Mouse (Mus musculus): ENCODE data around the gene C1ql1.
A peak's percentile ranks its signal among the peaks of the same experiment; 100 is the strongest.

Gene C1ql1

GRCm38 (mm10) chr11:102958431-102958830 is 11.9 kb upstream of the C1ql1 start:
- no peak for DNase-seq (ENCODE audit: low spot score in 2 of 2)

DNA sequence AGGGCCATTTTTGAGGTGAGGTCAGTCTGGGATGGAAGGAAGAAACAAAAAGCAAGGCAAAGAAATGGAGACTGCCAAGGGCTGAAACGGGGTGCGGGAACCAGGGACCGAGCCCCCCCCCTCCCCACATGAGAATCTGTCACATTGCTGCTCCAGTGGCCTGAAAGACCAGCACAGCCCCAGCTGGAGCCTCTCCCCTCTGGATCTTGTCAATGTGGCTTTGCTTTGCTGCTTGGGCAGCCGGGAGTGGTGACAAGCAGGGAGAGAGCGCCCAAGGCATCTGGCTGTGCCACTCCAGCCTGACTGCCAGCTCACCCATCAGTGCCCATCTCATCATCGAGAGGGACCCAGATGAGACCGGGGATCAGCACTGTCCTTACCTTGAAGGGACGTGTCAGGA is 11.2 kb upstream of the C1ql1 start:
- no peak for DNase-seq (ENCODE audit: low spot score in 2 of 2)

- DNase-seq (ENCODE audit: low spot score in 2 of 2): no peak
These were observed 10.6 kb upstream of the C1ql1 start for GRCm38 (mm10) chr11:102956962-102957614.

DNA sequence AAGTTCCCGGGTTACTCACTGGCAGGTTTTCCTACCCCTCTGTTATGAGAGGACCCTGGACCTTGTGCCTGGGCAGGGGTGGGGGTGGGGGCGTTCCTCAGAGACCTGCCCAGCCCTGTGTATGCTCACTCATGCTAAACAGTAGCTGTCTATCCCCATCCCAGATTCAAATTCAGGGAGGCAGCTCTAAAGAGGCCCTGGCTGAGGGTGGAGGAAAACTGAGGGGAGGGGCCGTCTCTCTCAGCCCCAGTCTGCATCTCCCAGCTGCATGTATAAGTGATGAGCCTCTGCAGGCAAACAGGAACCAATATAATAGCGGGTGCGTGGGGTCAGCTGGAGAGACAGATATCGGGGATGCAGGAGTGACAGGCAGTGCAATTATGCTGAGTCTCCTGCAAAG is 6.4 kb upstream of the C1ql1 start:
- DNase-seq (ENCODE audit: low spot score in 2 of 2): no peak

- no peak for DNase-seq (ENCODE audit: low spot score in 2 of 2)
These were observed 1.8 kb upstream of the C1ql1 start for GRCm38 (mm10) chr11:102948043-102948961.

GRCm38 (mm10) chr11:102946992-102947343 is 480 bp upstream of the C1ql1 start:
- no peak for DNase-seq (ENCODE audit: low spot score in 2 of 2)

GRCm38 (mm10) chr11:102945306-102946264 is 903 bp downstream of the C1ql1 start:
- no peak for DNase-seq (ENCODE audit: low spot score in 2 of 2)

GRCm38 (mm10) chr11:102941236-102941635 is 5.3 kb downstream of the C1ql1 start:
- DNase-seq (ENCODE audit: low spot score in 2 of 2): no peak

GRCm38 (mm10) chr11:102939024-102939675 is 7.3 kb downstream of the C1ql1 start:
- no peak for DNase-seq (ENCODE audit: low spot score in 2 of 2)

GRCm38 (mm10) chr11:102937529-102938182 is 8.8 kb downstream of the C1ql1 start:
- no peak for DNase-seq (ENCODE audit: low spot score in 2 of 2)

GRCm38 (mm10) chr11:102936272-102936671 is 10.2 kb downstream of the C1ql1 start:
- no peak for DNase-seq (ENCODE audit: low spot score in 2 of 2)

DNA sequence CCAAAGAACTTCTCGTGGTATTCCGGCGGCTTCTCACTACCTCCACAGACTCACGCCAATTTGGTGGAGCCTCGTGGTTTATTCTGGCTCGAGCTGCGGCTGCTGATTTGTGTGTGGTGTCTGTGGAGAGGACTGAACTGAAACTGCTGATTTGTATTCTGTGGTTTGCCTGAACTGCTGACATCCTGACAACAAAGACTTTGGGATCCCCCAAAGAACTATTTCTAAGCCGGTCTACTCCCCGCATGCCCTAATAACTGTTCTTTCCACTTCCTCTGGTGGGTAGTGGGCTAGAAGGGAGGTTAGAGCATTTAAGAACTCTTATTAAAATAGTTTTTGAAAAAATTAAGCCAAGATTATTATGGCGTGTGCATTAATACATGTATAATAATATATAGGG is 15.8 kb downstream of the C1ql1 start:
- no peak for DNase-seq (ENCODE audit: low spot score in 2 of 2)

GRCm38 (mm10) chr11:102925351-102925717 is 21.2 kb downstream of the C1ql1 start:
- no peak for DNase-seq (ENCODE audit: low spot score in 2 of 2)

GRCm38 (mm10) chr11:102924557-102925350 is 21.7 kb downstream of the C1ql1 start, which contains the start of gene Kif18b:
Gene Kif18b (minus strand): TSS chr11:102925124.
- DNase-seq (ENCODE audit: low spot score in 2 of 2): peak; percentile 89 to 91

DNA sequence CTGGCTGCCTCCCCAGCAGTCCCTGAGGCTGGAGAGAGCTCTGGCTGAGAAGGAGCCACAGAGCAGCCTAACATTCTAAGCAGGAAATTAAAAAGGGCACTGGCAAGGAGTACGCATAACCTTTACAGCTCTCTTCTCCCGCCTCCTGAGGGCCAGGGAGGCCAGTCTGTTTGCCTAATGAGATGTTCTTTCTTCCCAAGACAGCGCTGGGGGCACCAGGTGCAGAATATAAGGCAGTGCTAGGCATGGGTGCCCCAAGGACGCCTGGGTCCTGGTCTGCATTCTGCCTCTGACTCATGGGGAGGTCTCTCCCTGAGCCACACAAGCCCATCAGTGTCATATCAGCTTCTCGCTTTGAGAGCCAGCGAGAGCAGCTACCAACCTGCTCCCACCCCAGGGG is 25.0 kb downstream of the C1ql1 start:
- DNase-seq (ENCODE audit: low spot score in 2 of 2): no peak

- DNase-seq (ENCODE audit: low spot score in 2 of 2): no peak
These were observed 28.4 kb downstream of the C1ql1 start for GRCm38 (mm10) chr11:102918077-102918476.

GRCm38 (mm10) chr11:102915380-102915779 is 31.1 kb downstream of the C1ql1 start:
- DNase-seq (ENCODE audit: low spot score in 2 of 2): no peak

- no peak for DNase-seq (ENCODE audit: low spot score in 2 of 2)
These were observed 35.1 kb downstream of the C1ql1 start for GRCm38 (mm10) chr11:102911376-102911775.

DNA sequence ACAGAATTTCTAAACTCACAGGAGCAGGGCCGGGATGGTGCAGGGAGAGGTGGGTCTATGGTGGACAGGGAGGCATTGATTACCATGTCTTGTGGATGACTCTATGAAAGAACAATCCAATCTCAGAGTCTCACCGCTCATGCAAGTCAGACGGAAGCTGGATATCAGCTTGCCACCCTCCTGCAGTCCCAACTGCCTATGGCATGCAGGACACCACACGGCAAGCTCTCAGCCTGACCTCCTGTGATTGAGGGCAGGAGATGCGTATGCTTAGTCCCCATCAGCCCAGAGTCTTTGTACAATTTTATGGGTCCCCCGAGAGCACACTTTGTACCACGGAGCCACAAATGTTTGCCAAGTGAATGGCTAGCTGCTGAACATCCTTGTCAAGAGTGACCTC is 42.8 kb downstream of the C1ql1 start:
- no peak for DNase-seq (ENCODE audit: low spot score in 2 of 2)

DNA sequence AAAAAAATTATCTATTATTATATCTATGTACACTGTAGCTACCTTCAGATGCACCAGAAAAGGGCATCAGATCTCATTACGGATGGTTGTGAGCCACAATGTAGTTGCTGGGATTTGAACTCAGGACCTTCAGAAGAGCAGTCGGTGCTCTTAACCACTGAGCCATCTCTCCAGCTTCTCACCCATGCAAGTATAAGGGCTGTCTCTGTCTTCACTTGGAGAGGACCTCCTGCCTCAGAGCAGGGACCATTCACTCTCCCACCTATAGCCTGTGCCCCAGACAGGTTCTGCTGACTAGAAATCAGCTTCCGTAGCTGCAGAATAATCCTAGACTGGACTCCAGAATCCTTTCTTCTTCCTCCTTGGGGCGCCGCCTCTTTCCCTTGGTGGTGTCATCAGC is 44.4 kb downstream of the C1ql1 start:
- DNase-seq (ENCODE audit: low spot score in 2 of 2): no peak
